Comparison of ENCODE assay signal across 8 mouse cellular contexts in genomic region chr6:125147329-125147728, GRCm38 (mm10). TPM values are rescaled to one million over a fixed set of nuclear protein-coding genes. Genes with fewer than 3 reads are reported as not detected.
A peak's percentile ranks its signal among the peaks of the same experiment; 100 is the strongest.
DNase-seq lines count a peak whose midpoint lies in the region; ATAC-seq and TF ChIP-seq lines count a peak whose summit lies in the region.

No protein-coding gene starts in this region.

- no peak overlapping the region for H3K4me3 ChIP-seq in intestine, embryonic 14.5 days (ENCODE audit: low read depth, low read length)
- H3K4me3 ChIP-seq in intestine, postnatal 0 days (ENCODE audit: low read depth, low read length): no peak overlapping the region
- H3K4me3 ChIP-seq in embryonic facial prominence, embryonic 10.5 days: peak overlapping the region; percentile 78
- H3K4me3 ChIP-seq in heart, postnatal 0 days (ENCODE audit: low read depth, low read length): peak overlapping the region; percentile 83; the same call in 1 of the 2 replicates
- peak overlapping the region; percentile 71 for H3K4me3 ChIP-seq in midbrain, embryonic 13.5 days (replicated peaks)

- peaks cover 37% of the 10 kb centered on the region for H3K4me1 ChIP-seq in intestine, embryonic 14.5 days (replicated peaks; ENCODE audit: control insufficient read depth, insufficient read depth, low read length)
- H3K4me1 ChIP-seq in intestine, postnatal 0 days (replicated peaks; ENCODE audit: control insufficient read depth, insufficient read depth, low read length): no peaks in the 10 kb centered on the region
- peaks cover 61% of the 10 kb centered on the region for H3K4me1 ChIP-seq in embryonic facial prominence, embryonic 10.5 days
- H3K4me1 ChIP-seq in heart, postnatal 0 days (ENCODE audit: control insufficient read depth, insufficient read depth): peaks cover 43% of the 10 kb centered on the region
- H3K4me1 ChIP-seq in midbrain, embryonic 13.5 days (replicated peaks): peaks cover 47% of the 10 kb centered on the region

- H3K4me2 ChIP-seq in intestine, embryonic 14.5 days (ENCODE audit: low read length): peak overlapping the region; percentile 69; the same call in 1 of the 2 replicates
- no peak overlapping the region; the same call in 1 of the 2 replicates for H3K4me2 ChIP-seq in intestine, postnatal 0 days (replicated peaks; ENCODE audit: low read depth)
- peak overlapping the region; percentile 93 for H3K4me2 ChIP-seq in heart, postnatal 0 days (ENCODE audit: low read depth, low read length)
- peak overlapping the region; percentile 89 for H3K4me2 ChIP-seq in midbrain, embryonic 13.5 days (replicated peaks)

- H3K9ac ChIP-seq in intestine, embryonic 14.5 days (ENCODE audit: low read length): no peak overlapping the region
- H3K9ac ChIP-seq in intestine, postnatal 0 days (ENCODE audit: low read depth, low read length): no peak overlapping the region
- H3K9ac ChIP-seq in heart, postnatal 0 days (replicated peaks; ENCODE audit: low read depth, low read length): peak overlapping the region; percentile 27; the same call in 1 of the 2 replicates
- peak overlapping the region; percentile 93 for H3K9ac ChIP-seq in midbrain, embryonic 13.5 days (replicated peaks)

- no peaks in the 10 kb centered on the region for H3K9me3 ChIP-seq in intestine, embryonic 14.5 days (ENCODE audit: control insufficient read depth, low read length)
- H3K9me3 ChIP-seq in intestine, postnatal 0 days (ENCODE audit: control insufficient read depth): no peaks in the 10 kb centered on the region
- no peaks in the 10 kb centered on the region for H3K9me3 ChIP-seq in embryonic facial prominence, embryonic 10.5 days
- H3K9me3 ChIP-seq in heart, postnatal 0 days (replicated peaks; ENCODE audit: control insufficient read depth, low read length): no peaks in the 10 kb centered on the region
- no peaks in the 10 kb centered on the region for H3K9me3 ChIP-seq in midbrain, embryonic 13.5 days

- H3K36me3 ChIP-seq in intestine, embryonic 14.5 days (ENCODE audit: control insufficient read depth, insufficient read depth, low read length): peaks cover 25% of the 10 kb centered on the region
- peaks cover 3% of the 10 kb centered on the region; the same call in 1 of the 2 replicates for H3K36me3 ChIP-seq in intestine, postnatal 0 days (ENCODE audit: control insufficient read depth, insufficient read depth)
- peaks cover 73% of the 10 kb centered on the region for H3K36me3 ChIP-seq in embryonic facial prominence, embryonic 10.5 days (replicated peaks)
- H3K36me3 ChIP-seq in heart, postnatal 0 days (replicated peaks; ENCODE audit: control insufficient read depth, insufficient read depth, low read length): peaks cover 17% of the 10 kb centered on the region
- H3K36me3 ChIP-seq in midbrain, embryonic 13.5 days: peaks cover 38% of the 10 kb centered on the region

- DNase-seq in intestine, embryonic 14.5 days (ENCODE audit: low spot score): no peak
- no peak for DNase-seq in embryonic facial prominence, embryonic 10.5 days (ENCODE audit: low spot score)
- DNase-seq in heart, postnatal 0 days (ENCODE audit: low spot score): no peak
- DNase-seq in frontal cortex, postnatal 25 days (ENCODE audit: low spot score in 2 of 2): no peak
- DNase-seq in urinary bladder, postnatal 4 days (ENCODE audit: low spot score in 2 of 2): no peak
- no peak for DNase-seq in ovary, postnatal 10 days (ENCODE audit: low spot score)

- no peak for TF ChIP-seq CTCF in intestine, postnatal 0 days (IDR thresholded peaks at IDR 0.05; ENCODE audit: low read depth)
- no peak for TF ChIP-seq CTCF in heart, postnatal 0 days (IDR thresholded peaks at IDR 0.05; ENCODE audit: low read depth)

- no peak for ATAC-seq in intestine, embryonic 14.5 days (replicated peaks; ENCODE audit: low FRiP score, low TSS enrichment, low read depth)
- no peak for ATAC-seq in intestine, postnatal 0 days
- ATAC-seq in heart, postnatal 0 days (ENCODE audit: insufficient read depth, low read depth): no peak
- ATAC-seq in midbrain, embryonic 13.5 days: no peak

- no peaks in the 10 kb centered on the region for H3K27me3 ChIP-seq in intestine, embryonic 14.5 days (replicated peaks; ENCODE audit: control insufficient read depth, insufficient read depth, low read length)
- H3K27me3 ChIP-seq in intestine, postnatal 0 days (replicated peaks; ENCODE audit: control insufficient read depth, insufficient read depth, low read length): no peaks in the 10 kb centered on the region
- no peaks in the 10 kb centered on the region for H3K27me3 ChIP-seq in embryonic facial prominence, embryonic 10.5 days (replicated peaks; ENCODE audit: low read depth, poor library complexity, severe bottlenecking)
- H3K27me3 ChIP-seq in heart, postnatal 0 days (ENCODE audit: control insufficient read depth, insufficient read depth, low read length): no peaks in the 10 kb centered on the region
- no peaks in the 10 kb centered on the region for H3K27me3 ChIP-seq in midbrain, embryonic 13.5 days

- no peak overlapping the region for H3K27ac ChIP-seq in intestine, embryonic 14.5 days (ENCODE audit: low read depth)
- no peak overlapping the region for H3K27ac ChIP-seq in intestine, postnatal 0 days (ENCODE audit: low read depth, low read length)
- H3K27ac ChIP-seq in embryonic facial prominence, embryonic 10.5 days (replicated peaks): no peak overlapping the region; the same call in 1 of the 2 replicates
- H3K27ac ChIP-seq in heart, postnatal 0 days (ENCODE audit: low read depth): peak overlapping the region; percentile 93
- H3K27ac ChIP-seq in midbrain, embryonic 13.5 days: peak overlapping the region; percentile 5; the same call in 1 of the 2 replicates

- no peak for TF ChIP-seq EP300 in heart, postnatal 0 days (IDR thresholded peaks at IDR 0.05; ENCODE audit: low read depth)

- 54% methylated on average over 10 of the region's 10 CpGs for WGBS in intestine, embryonic 14.5 days
- WGBS in intestine, postnatal 0 days: 66% methylated on average over 10 of the region's 10 CpGs
- 72% methylated on average over 10 of the region's 10 CpGs for WGBS in embryonic facial prominence, embryonic 10.5 days
- WGBS in heart, postnatal 0 days: 36% methylated on average over 10 of the region's 10 CpGs
- WGBS in midbrain, embryonic 13.5 days: 57% methylated on average over 10 of the region's 10 CpGs

RNA-seq across cellular contexts. Expression of gene Iffo1, which starts 2.3 kb away (rescaled TPM):
- polyA plus RNA-seq in intestine, embryonic 14.5 days (2014; fragmentation: Nextera tagmentation; extraction: Ambion mirVana): 6.7 and 7.6 TPM in 2 replicates
- polyA plus RNA-seq in intestine, postnatal 0 days (2015; fragmentation: Nextera tagmentation; extraction: Ambion mirVana): 3.2 and 3.9 TPM in 2 replicates
- 11.0 and 11.1 TPM in 2 replicates for polyA plus RNA-seq in embryonic facial prominence, embryonic 10.5 days (2016; fragmentation: Nextera tagmentation; extraction: Ambion mirVana)
- 10.6 and 41.9 TPM in 2 replicates for total RNA-seq in heart, postnatal 0 days (2014; rRNA removed; ENCODE audit: low replicate concordance)
- 10.5 and 12.3 TPM in 2 replicates for polyA plus RNA-seq in heart, postnatal 0 days (2015; fragmentation: Nextera tagmentation; extraction: Ambion mirVana)
- polyA plus RNA-seq in midbrain, embryonic 13.5 days (2015; fragmentation: Nextera tagmentation; extraction: Ambion mirVana): 14.9 and 19.3 TPM in 2 replicates

RNA-seq across cellular contexts. Expression of gene Nop2, which starts 15.6 kb away (rescaled TPM):
- polyA plus RNA-seq in intestine, embryonic 14.5 days (2014; fragmentation: Nextera tagmentation; extraction: Ambion mirVana): 72.1 and 75.2 TPM in 2 replicates
- polyA plus RNA-seq in intestine, postnatal 0 days (2015; fragmentation: Nextera tagmentation; extraction: Ambion mirVana): 21.9 and 22.6 TPM in 2 replicates
- 94.1 and 99.4 TPM in 2 replicates for polyA plus RNA-seq in embryonic facial prominence, embryonic 10.5 days (2016; fragmentation: Nextera tagmentation; extraction: Ambion mirVana)
- 21.4 and 22.9 TPM in 2 replicates for total RNA-seq in heart, postnatal 0 days (2014; rRNA removed; ENCODE audit: low replicate concordance)
- polyA plus RNA-seq in heart, postnatal 0 days (2015; fragmentation: Nextera tagmentation; extraction: Ambion mirVana): 20.6 and 25.3 TPM in 2 replicates
- polyA plus RNA-seq in midbrain, embryonic 13.5 days (2015; fragmentation: Nextera tagmentation; extraction: Ambion mirVana): 43.2 and 45.9 TPM in 2 replicates

RNA-seq across cellular contexts. Expression of gene Gapdh, which starts 18.9 kb away (rescaled TPM):
- polyA plus RNA-seq in intestine, embryonic 14.5 days (2014; fragmentation: Nextera tagmentation; extraction: Ambion mirVana): 2,406 and 2,408 TPM in 2 replicates
- polyA plus RNA-seq in intestine, postnatal 0 days (2015; fragmentation: Nextera tagmentation; extraction: Ambion mirVana): 1,338 and 1,629 TPM in 2 replicates
- polyA plus RNA-seq in embryonic facial prominence, embryonic 10.5 days (2016; fragmentation: Nextera tagmentation; extraction: Ambion mirVana): 2,731 and 2,955 TPM in 2 replicates
- total RNA-seq in heart, postnatal 0 days (2014; rRNA removed; ENCODE audit: low replicate concordance): 6,647 and 7,476 TPM in 2 replicates
- polyA plus RNA-seq in heart, postnatal 0 days (2015; fragmentation: Nextera tagmentation; extraction: Ambion mirVana): 3,728 and 4,065 TPM in 2 replicates
- 1,484 and 1,546 TPM in 2 replicates for polyA plus RNA-seq in midbrain, embryonic 13.5 days (2015; fragmentation: Nextera tagmentation; extraction: Ambion mirVana)

RNA-seq across cellular contexts. Expression of gene Ncapd2, which starts 44.2 kb away (rescaled TPM):
- 109 and 129 TPM in 2 replicates for polyA plus RNA-seq in intestine, embryonic 14.5 days (2014; fragmentation: Nextera tagmentation; extraction: Ambion mirVana)
- 17.9 and 19.0 TPM in 2 replicates for polyA plus RNA-seq in intestine, postnatal 0 days (2015; fragmentation: Nextera tagmentation; extraction: Ambion mirVana)
- polyA plus RNA-seq in embryonic facial prominence, embryonic 10.5 days (2016; fragmentation: Nextera tagmentation; extraction: Ambion mirVana): 261 and 263 TPM in 2 replicates
- total RNA-seq in heart, postnatal 0 days (2014; rRNA removed; ENCODE audit: low replicate concordance): 85.4 and 98.0 TPM in 2 replicates
- polyA plus RNA-seq in heart, postnatal 0 days (2015; fragmentation: Nextera tagmentation; extraction: Ambion mirVana): 24.5 and 26.3 TPM in 2 replicates
- polyA plus RNA-seq in midbrain, embryonic 13.5 days (2015; fragmentation: Nextera tagmentation; extraction: Ambion mirVana): 101 and 103 TPM in 2 replicates

RNA-seq across cellular contexts. Expression of gene Mrpl51, which starts 44.3 kb away (rescaled TPM):
- 217 and 221 TPM in 2 replicates for polyA plus RNA-seq in intestine, embryonic 14.5 days (2014; fragmentation: Nextera tagmentation; extraction: Ambion mirVana)
- 270 and 282 TPM in 2 replicates for polyA plus RNA-seq in intestine, postnatal 0 days (2015; fragmentation: Nextera tagmentation; extraction: Ambion mirVana)
- polyA plus RNA-seq in embryonic facial prominence, embryonic 10.5 days (2016; fragmentation: Nextera tagmentation; extraction: Ambion mirVana): 207 and 214 TPM in 2 replicates
- 109 and 165 TPM in 2 replicates for total RNA-seq in heart, postnatal 0 days (2014; rRNA removed; ENCODE audit: low replicate concordance)
- polyA plus RNA-seq in heart, postnatal 0 days (2015; fragmentation: Nextera tagmentation; extraction: Ambion mirVana): 426 and 447 TPM in 2 replicates
- polyA plus RNA-seq in midbrain, embryonic 13.5 days (2015; fragmentation: Nextera tagmentation; extraction: Ambion mirVana): 163 and 165 TPM in 2 replicates

Comparison
In these comparisons a context has a peak if more than half of its experiments do, and no peak if none do; other contexts are left out.
1. H3K27ac ChIP-seq: peak in heart, postnatal 0 days (single experiment) and midbrain, embryonic 13.5 days (single experiment); none in intestine, embryonic 14.5 days (single experiment), intestine, postnatal 0 days (single experiment) and embryonic facial prominence, embryonic 10.5 days (single experiment).
2. H3K4me3 ChIP-seq: peak in embryonic facial prominence, embryonic 10.5 days (single experiment), heart, postnatal 0 days (single experiment) and midbrain, embryonic 13.5 days (single experiment); none in intestine, embryonic 14.5 days (single experiment) and intestine, postnatal 0 days (single experiment).
3. H3K9ac ChIP-seq: peak in heart, postnatal 0 days (single experiment) and midbrain, embryonic 13.5 days (single experiment); none in intestine, embryonic 14.5 days (single experiment) and intestine, postnatal 0 days (single experiment).